Mouse (Mus musculus) kidney, adult 9 months (tissue): ENCODE data around the gene Emilin2.

ENCODE experiments used
- DNase-seq: peaks from one replicate; pipeline ENCODE4 v3.0.0; 2022

The Emilin2 gene

GRCm38 (mm10) chr17:71230108-71230709 lies 81.6 kb downstream of the Emilin2 start:
- no peak for DNase-seq

GRCm38 (mm10) chr17:71228651-71229050 lies 83.1 kb downstream of the Emilin2 start:
- no peak for DNase-seq

GRCm38 (mm10) chr17:71227128-71227895 lies 84.5 kb downstream of the Emilin2 start:
- no peak for DNase-seq

GRCm38 (mm10) chr17:71225091-71225490 lies 86.7 kb downstream of the Emilin2 start:
- no peak for DNase-seq

- no peak for DNase-seq
Measured at GRCm38 (mm10) chr17:71224521-71224920, 87.3 kb downstream of the Emilin2 start.

GRCm38 (mm10) chr17:71223676-71224075 lies 88.1 kb downstream of the Emilin2 start:
- no peak for DNase-seq

- DNase-seq: no peak
Measured at GRCm38 (mm10) chr17:71221383-71221782, 90.4 kb downstream of the Emilin2 start.

GRCm38 (mm10) chr17:71217111-71217685 lies 94.6 kb downstream of the Emilin2 start:
- peak; percentile 61 for DNase-seq

GRCm38 (mm10) chr17:71216263-71216662 lies 95.5 kb downstream of the Emilin2 start:
- no peak for DNase-seq

- no peak for DNase-seq
Measured at GRCm38 (mm10) chr17:71215241-71215839, 96.4 kb downstream of the Emilin2 start.

GRCm38 (mm10) chr17:71214514-71215240 lies 97.1 kb downstream of the Emilin2 start:
- no peak for DNase-seq

GRCm38 (mm10) chr17:71213666-71214065 lies 98.1 kb downstream of the Emilin2 start:
- no peak for DNase-seq

GRCm38 (mm10) chr17:71211962-71212646 lies 99.7 kb downstream of the Emilin2 start:
- DNase-seq: no peak

GRCm38 (mm10) chr17:71209936-71210335 lies 101.8 kb downstream of the Emilin2 start:
- DNase-seq: no peak

- peak; percentile 64 for DNase-seq
Measured at GRCm38 (mm10) chr17:71208921-71209320, 102.9 kb downstream of the Emilin2 start.

- no peak for DNase-seq
Measured at GRCm38 (mm10) chr17:71208376-71208775, 103.4 kb downstream of the Emilin2 start.

- DNase-seq: no peak
Measured at GRCm38 (mm10) chr17:71207268-71207667, 104.5 kb downstream of the Emilin2 start.

GRCm38 (mm10) chr17:71206136-71206893 lies 105.5 kb downstream of the Emilin2 start:
- DNase-seq: peak; percentile 48

- no peak for DNase-seq
Measured at GRCm38 (mm10) chr17:71204809-71205091, 107.0 kb downstream of the Emilin2 start.

- peak; percentile 50 for DNase-seq
Measured at GRCm38 (mm10) chr17:71203998-71204808, 107.6 kb downstream of the Emilin2 start.
